Mouse (Mus musculus) liver, adult 2 months (tissue): ENCODE data around the gene Zbtb8os.

ENCODE experiments used
- CTCF ChIP-seq: fragments of 200-500 bp; IDR thresholded peaks from 2 replicates; pipeline ENCODE4 v1.5.1; 2011; ENCODE audit warnings: low read depth, low read length, control low read depth
- POLR2A ChIP-seq: fragments of 200-500 bp; IDR thresholded peaks from 2 replicates; pipeline ENCODE4 v1.6.1; 2011; ENCODE audit warnings: low read length, control low read depth; ENCODE audit not compliant: insufficient read depth; ENCODE audit errors: extremely low read depth

DNA sequence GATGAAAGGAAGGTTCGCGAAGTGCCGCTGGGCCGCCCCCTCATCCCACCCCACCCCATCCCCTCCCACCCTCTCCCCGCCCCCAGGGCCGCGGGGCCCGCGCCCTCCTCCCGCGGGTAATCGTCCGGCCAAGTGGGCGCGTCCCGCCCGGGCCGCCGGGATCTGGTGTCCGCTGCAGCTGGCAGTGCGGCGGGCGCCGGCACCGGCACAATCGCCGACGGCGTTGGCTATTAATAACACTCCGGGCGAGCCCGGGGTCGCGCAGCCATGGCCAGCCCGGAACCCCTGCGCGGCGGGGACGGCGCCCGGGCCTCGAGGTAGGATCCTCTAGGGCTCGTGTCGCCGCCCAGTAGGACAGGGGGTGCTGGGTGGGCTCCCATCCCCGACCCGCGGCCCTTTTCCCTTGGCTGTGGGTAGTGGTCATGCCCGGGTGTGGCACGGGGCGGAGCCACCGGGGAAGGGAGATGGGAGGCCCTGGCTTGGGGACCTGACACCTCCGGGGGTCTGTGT, 48.0 kb upstream of the Zbtb8os start, which contains the start of gene Sync:
- TF ChIP-seq CTCF: no peak
- TF ChIP-seq POLR2A: no peak
